Mouse (Mus musculus) embryonic facial prominence, embryonic 12.5 days (tissue): Measurements from ENCODE around the gene Prom2. TPM values are rescaled to one million over a fixed set of nuclear protein-coding genes. Genes with fewer than 3 reads are reported as not detected.

Source experiments
- ATAC-seq: fragments of 200-750 bp; cut with Nextera tagmentation; 2 replicates; pipeline ENCODE4 v1.8.0; 2017; ENCODE audit not compliant: insufficient number of reproducible peaks, insufficient read depth, low FRiP score, low TSS enrichment
- H3K27ac ChIP-seq: fragments of 300-500 bp; sonication (generic); 2 replicates; pipeline ENCODE4 v1.5.1; 2016; ENCODE audit warnings: mild to moderate bottlenecking
- H3K27me3 ChIP-seq: fragments of 300-500 bp; sonication (generic); 2 replicates; pipeline ENCODE4 v1.6.1; 2016; ENCODE audit warnings: mild to moderate bottlenecking, moderate library complexity
- H3K36me3 ChIP-seq: fragments of 300-500 bp; sonication (generic); 2 replicates; pipeline ENCODE4 v1.6.1; 2016; ENCODE audit warnings: mild to moderate bottlenecking
- H3K4me1 ChIP-seq: fragments of 300-500 bp; sonication (generic); 2 replicates; pipeline ENCODE4 v1.6.1; 2016
- H3K4me2 ChIP-seq: fragments of 300-500 bp; sonication (generic); replicated peaks from 2 replicates; pipeline ENCODE4 v1.6.1; 2016; ENCODE audit warnings: mild to moderate bottlenecking, moderate library complexity
- H3K4me3 ChIP-seq: fragments of 300-500 bp; sonication (generic); 2 replicates; pipeline ENCODE4 v1.5.1; 2016; ENCODE audit warnings: mild to moderate bottlenecking
- H3K9ac ChIP-seq: fragments of 300-500 bp; sonication (generic); 2 replicates; pipeline ENCODE4 v1.6.1; 2016; ENCODE audit warnings: mild to moderate bottlenecking, moderate library complexity
- H3K9me3 ChIP-seq: fragments of 300-500 bp; sonication (generic); 2 replicates; pipeline ENCODE4 v1.6.1; 2016; ENCODE audit warnings: mild to moderate bottlenecking, moderate library complexity
- WGBS: fragments of 180-500 bp; shearing (Covaris S2); methylation state at CpG from one replicate; pipeline ENCODE4 v1.1.7; 2016; 5-methylcytosine and 5-hydroxymethylcytosine counted together
- polyA plus RNA-seq: library from polyadenylated mRNA; unstranded; fragments of >200 nt; fragmentation: Nextera tagmentation; extraction: Ambion mirVana; gene quantifications from 2 replicates; pipeline ENCODE4 v1.2.1, GENCODE M21; 2016

Prom2 gene
- polyA plus RNA-seq, 1 experiment from 2014 or later = 1.8 TPM

- 0 out of 2 replicates have a peak within 1 kb of the TSS, but pooled peaks have one; percentile 27 for H3K27ac ChIP-seq
- H3K9me3 ChIP-seq = no peaks in the 10 kb centered on the region
- H3K4me1 ChIP-seq = peaks cover 15% of the 10 kb centered on the region; the same call in 1 of the 2 replicates
- peak within 1 kb of the TSS; percentile 50 for H3K4me2 ChIP-seq
- peak within 1 kb of the TSS; percentile 29 for H3K9ac ChIP-seq
- H3K27me3 ChIP-seq = no peaks in the 10 kb centered on the region
- no peaks in the 10 kb centered on the region for H3K36me3 ChIP-seq
- no peak for ATAC-seq
- WGBS = 2% methylated on average over 10 of the region's 10 CpGs
- H3K4me3 ChIP-seq = peak within 1 kb of the TSS; percentile 26
These were observed 19.2 kb downstream of the Prom2 start, which contains the start of gene Kcnip3 for GRCm38 (mm10) chr2:127522006-127522441. TSS of gene Kcnip3 (minus strand) at chr2:127522094.

- ATAC-seq = peak; percentile 63
These were observed 19.9 kb downstream of the Prom2 start for GRCm38 (mm10) chr2:127521172-127522005.

GRCm38 (mm10) chr2:127520123-127520522 lies 21.1 kb downstream of the Prom2 start:
- ATAC-seq = no peak
- peaks cover 15% of the 10 kb centered on the region; the same call in 1 of the 2 replicates for H3K4me1 ChIP-seq
- H3K4me3 ChIP-seq = no peak overlapping the region
- no peaks in the 10 kb centered on the region for H3K9me3 ChIP-seq
- H3K27me3 ChIP-seq = no peaks in the 10 kb centered on the region
- no peak overlapping the region for H3K27ac ChIP-seq
- H3K4me2 ChIP-seq = no peak overlapping the region
- H3K36me3 ChIP-seq = no peaks in the 10 kb centered on the region
- H3K9ac ChIP-seq = no peak overlapping the region

More at GRCm38 (mm10) chr2:127521172-127522005, 19.9 kb downstream of the Prom2 start:
- no peaks in the 10 kb centered on the region for H3K36me3 ChIP-seq
- H3K4me2 ChIP-seq = peak overlapping the region; percentile 50
- H3K4me3 ChIP-seq = peak overlapping the region; percentile 26
- WGBS = 2% methylated on average over 18 of the region's 18 CpGs
- 0 out of 2 replicates have a peak overlapping the region, but pooled peaks have one; percentile 27 for H3K27ac ChIP-seq
- H3K27me3 ChIP-seq = no peaks in the 10 kb centered on the region
- H3K9me3 ChIP-seq = no peaks in the 10 kb centered on the region
- peak overlapping the region; percentile 29 for H3K9ac ChIP-seq
- H3K4me1 ChIP-seq = peaks cover 15% of the 10 kb centered on the region; the same call in 1 of the 2 replicates

GRCm38 (mm10) chr2:127519308-127519707 lies 22.0 kb downstream of the Prom2 start:
- ATAC-seq = no peak
- WGBS = 79% methylated on average over 5 of the region's 5 CpGs
- no peak overlapping the region for H3K4me2 ChIP-seq
- H3K9ac ChIP-seq = no peak overlapping the region
- H3K4me1 ChIP-seq = peaks cover 15% of the 10 kb centered on the region; the same call in 1 of the 2 replicates
- no peaks in the 10 kb centered on the region for H3K9me3 ChIP-seq
- no peak overlapping the region for H3K4me3 ChIP-seq
- H3K36me3 ChIP-seq = no peaks in the 10 kb centered on the region
- H3K27ac ChIP-seq = no peak overlapping the region
- H3K27me3 ChIP-seq = no peaks in the 10 kb centered on the region

- Histone ChIP-seq H3K4me2 (no peak overlapping the region), H3K36me3 (no peaks in the 10 kb centered on the region), H3K9ac (no peak overlapping the region), H3K27me3 (no peaks in the 10 kb centered on the region), H3K4me1 (peaks cover 15% of the 10 kb centered on the region; the same call in 1 of the 2 replicates), H3K4me3 (no peak overlapping the region), H3K9me3 (no peaks in the 10 kb centered on the region), H3K27ac (no peak overlapping the region)
- WGBS = 86% methylated on average over 3 of the region's 3 CpGs
- ATAC-seq = no peak
These were observed 22.4 kb downstream of the Prom2 start for GRCm38 (mm10) chr2:127518831-127519230.

- H3K4me2 ChIP-seq = no peak overlapping the region
- no peak overlapping the region for H3K27ac ChIP-seq
- no peaks in the 10 kb centered on the region for H3K27me3 ChIP-seq
- no peak for ATAC-seq
- no peaks in the 10 kb centered on the region for H3K36me3 ChIP-seq
- WGBS = 35% methylated on average over 3 of the region's 3 CpGs
- peaks cover 15% of the 10 kb centered on the region; the same call in 1 of the 2 replicates for H3K4me1 ChIP-seq
- H3K4me3 ChIP-seq = no peak overlapping the region
- H3K9ac ChIP-seq = no peak overlapping the region
- H3K9me3 ChIP-seq = no peaks in the 10 kb centered on the region
These were observed 23.0 kb downstream of the Prom2 start for GRCm38 (mm10) chr2:127518273-127518672.

GRCm38 (mm10) chr2:127517081-127517480 lies 24.2 kb downstream of the Prom2 start:
- ATAC-seq = no peak
- H3K4me1 ChIP-seq = peaks cover 14% of the 10 kb centered on the region; the same call in 1 of the 2 replicates
- H3K9me3 ChIP-seq = no peaks in the 10 kb centered on the region
- no peak overlapping the region for H3K27ac ChIP-seq
- no peak overlapping the region for H3K4me2 ChIP-seq
- H3K36me3 ChIP-seq = no peaks in the 10 kb centered on the region
- no peaks in the 10 kb centered on the region for H3K27me3 ChIP-seq
- no peak overlapping the region for H3K4me3 ChIP-seq
- WGBS = 74% methylated on average over 8 of the region's 8 CpGs
- H3K9ac ChIP-seq = no peak overlapping the region

- Histone ChIP-seq H3K4me1 (peaks cover 9% of the 10 kb centered on the region), H3K4me2 (no peak overlapping the region), H3K27ac (no peak overlapping the region), H3K9ac (no peak overlapping the region), H3K9me3 (no peaks in the 10 kb centered on the region), H3K4me3 (no peak overlapping the region), H3K36me3 (no peaks in the 10 kb centered on the region), H3K27me3 (no peaks in the 10 kb centered on the region)
- no peak for ATAC-seq
- WGBS = 78% methylated on average over 9 of the region's 9 CpGs
These were observed 26.7 kb downstream of the Prom2 start for GRCm38 (mm10) chr2:127514380-127515124.

GRCm38 (mm10) chr2:127513244-127513643 lies 28.0 kb downstream of the Prom2 start:
- WGBS = 53% methylated on average over 3 of the region's 3 CpGs
- H3K27me3 ChIP-seq = no peaks in the 10 kb centered on the region
- peaks cover 9% of the 10 kb centered on the region for H3K4me1 ChIP-seq
- H3K9ac ChIP-seq = no peak overlapping the region
- H3K36me3 ChIP-seq = no peaks in the 10 kb centered on the region
- no peak overlapping the region for H3K4me2 ChIP-seq
- no peak overlapping the region for H3K27ac ChIP-seq
- no peak overlapping the region for H3K4me3 ChIP-seq
- H3K9me3 ChIP-seq = no peaks in the 10 kb centered on the region
- ATAC-seq = no peak

- Histone ChIP-seq H3K4me2 (no peak overlapping the region), H3K4me3 (no peak overlapping the region), H3K9ac (no peak overlapping the region), H3K4me1 (peaks cover 9% of the 10 kb centered on the region), H3K27me3 (no peaks in the 10 kb centered on the region), H3K36me3 (no peaks in the 10 kb centered on the region), H3K9me3 (no peaks in the 10 kb centered on the region), H3K27ac (no peak overlapping the region)
- no peak for ATAC-seq
- 21% methylated on average over 4 of the region's 4 CpGs for WGBS
These were observed 29.8 kb downstream of the Prom2 start for GRCm38 (mm10) chr2:127511426-127511825.

GRCm38 (mm10) chr2:127507967-127508660 lies 33.2 kb downstream of the Prom2 start:
- Histone ChIP-seq H3K4me3 (no peak overlapping the region), H3K36me3 (no peaks in the 10 kb centered on the region), H3K27me3 (no peaks in the 10 kb centered on the region), H3K27ac (no peak overlapping the region), H3K9ac (no peak overlapping the region), H3K4me2 (no peak overlapping the region), H3K4me1 (peaks cover 9% of the 10 kb centered on the region), H3K9me3 (no peaks in the 10 kb centered on the region)
- no peak for ATAC-seq
- 59% methylated on average over 7 of the region's 7 CpGs for WGBS
